Mouse (Mus musculus) spleen, adult 2 months (tissue): ENCODE measurements around the gene Rad51d. TPM values are rescaled to one million over a fixed set of nuclear protein-coding genes. Genes with fewer than 3 reads are reported as not detected.
"Not testable (repeated sequence)": the region's sequence is repeated elsewhere in the genome, so short reads cannot be mapped to it uniquely, and the experiment has no call there.

Experiments used
- DNase-seq, 2 experiments: peaks; one replicate each; pipeline versions ENCODE4 v3.0.0 to v3.0.0-alpha.2; 2012 to 2021; ENCODE audit warnings: low spot score in 2 of 2, low read depth in 1 of 2
- H3K27ac ChIP-seq: fragments of 200-500 bp; 2 replicates; pipeline ENCODE4 v1.5.1; 2012; ENCODE audit warnings: low read length, inconsistent platforms; ENCODE audit not compliant: insufficient read depth
- H3K27me3 ChIP-seq: fragments of 200-500 bp; 2 replicates; pipeline ENCODE4 v1.6.1; 2012; ENCODE audit warnings: mild to moderate bottlenecking, moderate library complexity, low read length, inconsistent platforms; ENCODE audit not compliant: control insufficient read depth, insufficient read depth
- H3K36me3 ChIP-seq: fragments of 200-500 bp; 2 replicates; pipeline ENCODE4 v1.6.1; 2012; ENCODE audit warnings: mild to moderate bottlenecking, low read length, inconsistent platforms; ENCODE audit not compliant: control insufficient read depth, insufficient read depth
- H3K4me1 ChIP-seq: fragments of 200-500 bp; 2 replicates; pipeline ENCODE4 v1.6.1; 2011; ENCODE audit warnings: inconsistent platforms; ENCODE audit not compliant: control insufficient read depth, insufficient read depth, insufficient read length
- H3K4me3 ChIP-seq: fragments of 200-500 bp; 2 replicates; pipeline ENCODE4 v1.5.1; 2011; ENCODE audit warnings: mild to moderate bottlenecking, inconsistent platforms; ENCODE audit not compliant: insufficient read depth, insufficient read length; ENCODE audit errors: extremely low read depth
- CTCF ChIP-seq: fragments of 200-500 bp; IDR thresholded peaks from 2 replicates; pipeline ENCODE4 v1.5.1; 2011; ENCODE audit warnings: mild to moderate bottlenecking, inconsistent platforms; ENCODE audit not compliant: insufficient read depth, insufficient read length, insufficient replicate concordance; ENCODE audit errors: extremely low read depth
- POLR2A ChIP-seq: fragments of 200-500 bp; IDR thresholded peaks from 2 replicates; pipeline ENCODE4 v1.6.1; 2011; ENCODE audit warnings: low read depth, low read length, inconsistent platforms
- WGBS: fragments of 180-500 bp; shearing (Covaris S2); methylation state at CpG from one replicate; pipeline ENCODE4 v1.1.7; 2018; 5-methylcytosine and 5-hydroxymethylcytosine counted together
- polyA plus RNA-seq: library from polyadenylated mRNA; depleted of rRNA; stranded (reverse); fragments of >200 nt; gene quantifications from 2 replicates; pipeline ENCODE4 v1.2.3, GENCODE M21; 2012

Rad51d gene
- polyA plus RNA-seq, 1 experiment: 10.9 TPM

DNA sequence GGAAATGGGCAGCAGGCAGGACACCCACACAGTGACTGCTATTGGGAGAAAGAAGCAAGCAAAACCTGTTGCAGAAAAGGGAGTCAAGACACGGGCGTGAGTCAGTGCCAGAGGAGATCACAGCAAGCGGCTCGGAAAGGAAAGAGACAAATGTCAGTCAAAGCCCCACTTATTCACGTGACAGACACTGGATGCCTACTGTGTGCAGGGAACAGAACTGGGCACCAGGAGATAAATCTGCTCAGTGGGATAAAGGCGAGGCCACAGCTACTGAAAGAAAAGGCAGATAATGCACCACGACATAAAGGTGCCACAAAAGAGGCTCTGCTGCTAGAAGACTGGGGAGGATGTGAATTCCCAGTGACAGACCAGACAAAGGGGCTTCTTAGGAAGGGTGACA, 52.6 kb downstream of the Rad51d start:
- TF ChIP-seq CTCF: no peak
- TF ChIP-seq POLR2A: no peak
- no peak overlapping the region for H3K27ac ChIP-seq
- 88% methylated on average over 7 of the region's 7 CpGs for WGBS
- H3K4me3 ChIP-seq: no peak overlapping the region
- DNase-seq: no peak
- no peaks in the 10 kb centered on the region for H3K27me3 ChIP-seq
- H3K36me3 ChIP-seq: no peaks in the 10 kb centered on the region; the same call in 1 of the 2 replicates
- no peaks in the 10 kb centered on the region; the same call in 1 of the 2 replicates for H3K4me1 ChIP-seq

DNA sequence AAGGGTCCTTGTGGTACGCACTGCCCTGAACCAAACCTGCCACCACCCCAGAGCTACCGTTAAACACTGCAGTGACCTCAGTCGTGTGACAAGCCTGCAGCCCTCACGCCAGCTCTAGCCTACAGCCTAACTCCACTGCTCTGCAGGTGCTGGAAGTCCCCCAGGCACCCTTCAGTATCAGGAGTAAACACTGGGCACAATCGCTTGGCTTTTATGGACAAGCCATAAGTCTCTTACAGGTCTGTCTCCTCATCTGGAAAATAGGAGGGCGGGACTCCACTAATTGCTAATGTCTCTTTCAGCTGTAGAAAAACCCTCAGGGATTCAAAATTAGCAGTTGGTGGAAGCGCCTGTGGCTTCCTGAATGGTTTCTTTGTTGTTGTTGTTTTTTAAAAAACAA, 53.2 kb downstream of the Rad51d start:
- H3K27me3 ChIP-seq: no peaks in the 10 kb centered on the region
- H3K27ac ChIP-seq: no peak overlapping the region
- H3K4me1 ChIP-seq: no peaks in the 10 kb centered on the region; the same call in 1 of the 2 replicates
- WGBS: 78% methylated on average over 7 of the region's 7 CpGs
- TF ChIP-seq POLR2A: no peak
- no peak for TF ChIP-seq CTCF
- no peak overlapping the region for H3K4me3 ChIP-seq
- no peak for DNase-seq
- H3K36me3 ChIP-seq: no peaks in the 10 kb centered on the region; the same call in 1 of the 2 replicates

DNA sequence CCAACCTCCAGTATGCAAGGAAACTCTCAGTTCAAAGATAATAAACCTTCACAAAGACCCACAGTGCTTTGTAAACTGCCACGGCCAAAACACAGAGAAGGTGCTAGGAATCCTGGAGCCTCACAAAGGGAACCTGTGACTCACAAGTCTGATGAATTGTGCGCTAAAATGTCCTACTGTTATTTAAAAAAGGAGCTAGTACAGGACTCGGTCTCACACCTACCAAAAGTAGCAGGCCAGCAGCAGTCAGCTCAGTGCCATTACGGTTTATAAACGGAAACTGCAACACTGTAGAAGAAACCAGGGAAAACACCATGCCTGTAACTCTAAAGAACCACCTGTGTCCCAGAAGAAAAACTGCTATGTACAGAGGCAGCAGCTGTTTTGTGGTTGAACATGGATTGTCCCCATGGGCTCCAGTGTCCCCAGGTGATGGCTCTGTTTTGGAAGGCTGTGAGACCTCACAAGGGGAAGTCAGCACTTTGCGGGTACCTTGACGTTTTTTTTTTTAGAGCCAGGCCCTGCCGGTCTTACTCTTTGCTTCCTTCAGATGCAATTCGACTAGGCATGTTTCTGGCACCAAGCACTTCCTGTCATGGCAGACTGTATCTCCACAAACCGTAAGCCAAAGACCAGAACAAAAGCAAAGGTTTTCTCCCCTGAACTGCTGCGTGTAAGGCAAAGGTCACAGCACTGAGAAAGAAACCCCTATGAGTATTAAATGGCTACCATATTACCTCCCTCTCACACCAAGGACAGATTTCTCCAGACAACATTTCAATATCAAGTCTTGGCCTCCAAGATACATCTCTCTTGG, 54.6 kb downstream of the Rad51d start:
- TF ChIP-seq POLR2A (no peak), CTCF (no peak)
- Histone ChIP-seq H3K4me3 (no peak overlapping the region), H3K36me3 (no peaks in the 10 kb centered on the region; the same call in 1 of the 2 replicates), H3K27me3 (no peaks in the 10 kb centered on the region), H3K27ac (no peak overlapping the region), H3K4me1 (no peaks in the 10 kb centered on the region; the same call in 1 of the 2 replicates)
- DNase-seq: no peak
- WGBS: 44% methylated on average over 11 of the region's 11 CpGs

DNA sequence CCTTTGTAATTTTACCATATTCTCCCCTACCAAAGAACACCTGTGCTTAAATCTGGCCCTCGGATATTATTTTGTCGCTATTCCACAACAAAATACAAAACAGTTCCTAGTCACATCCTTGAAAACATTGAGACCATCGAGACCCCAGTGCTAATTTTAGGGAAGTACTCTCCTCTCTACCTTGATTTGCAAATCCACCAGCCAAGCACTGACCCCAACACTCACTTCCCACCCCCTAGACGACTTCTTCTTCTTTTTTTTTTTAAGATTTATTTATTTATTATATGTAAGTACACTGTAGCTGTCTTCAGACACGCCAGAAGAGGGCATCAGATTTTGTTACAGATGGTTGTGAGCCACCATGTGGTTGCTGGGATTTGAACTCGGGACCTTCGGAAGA, 56.1 kb downstream of the Rad51d start:
- H3K4me1 ChIP-seq, H3K36me3 ChIP-seq, H3K4me3 ChIP-seq, DNase-seq, H3K27ac ChIP-seq, H3K27me3 ChIP-seq: not testable (repeated sequence)
- WGBS: 70% methylated on average over 7 of the region's 7 CpGs

DNA sequence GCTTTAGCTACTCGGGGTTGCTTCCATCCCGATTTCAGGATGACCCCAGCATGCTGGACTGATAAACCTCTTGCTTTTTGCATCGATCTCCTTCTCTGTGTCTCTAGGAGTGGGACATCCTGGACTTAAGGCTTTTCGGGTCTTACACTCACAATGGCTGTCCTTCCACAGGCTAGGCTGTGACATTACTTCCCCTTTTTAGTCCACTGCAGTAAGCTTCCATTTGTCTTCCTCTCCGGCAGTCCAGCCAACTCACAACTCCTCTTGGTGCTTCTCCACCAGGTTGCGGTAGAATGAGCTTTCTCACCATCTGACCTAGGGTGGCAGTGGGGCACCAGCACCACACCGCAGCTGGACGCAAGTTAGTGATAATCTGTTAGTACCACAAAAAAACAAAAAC, 56.5 kb downstream of the Rad51d start:
- TF ChIP-seq CTCF: no peak
- TF ChIP-seq POLR2A: no peak
- Histone ChIP-seq H3K4me3 (no peak overlapping the region), H3K27ac (no peak overlapping the region), H3K36me3 (no peaks in the 10 kb centered on the region; the same call in 1 of the 2 replicates), H3K4me1 (no peaks in the 10 kb centered on the region; the same call in 1 of the 2 replicates), H3K27me3 (no peaks in the 10 kb centered on the region)
- no peak for DNase-seq
- 77% methylated on average over 8 of the region's 8 CpGs for WGBS

DNA sequence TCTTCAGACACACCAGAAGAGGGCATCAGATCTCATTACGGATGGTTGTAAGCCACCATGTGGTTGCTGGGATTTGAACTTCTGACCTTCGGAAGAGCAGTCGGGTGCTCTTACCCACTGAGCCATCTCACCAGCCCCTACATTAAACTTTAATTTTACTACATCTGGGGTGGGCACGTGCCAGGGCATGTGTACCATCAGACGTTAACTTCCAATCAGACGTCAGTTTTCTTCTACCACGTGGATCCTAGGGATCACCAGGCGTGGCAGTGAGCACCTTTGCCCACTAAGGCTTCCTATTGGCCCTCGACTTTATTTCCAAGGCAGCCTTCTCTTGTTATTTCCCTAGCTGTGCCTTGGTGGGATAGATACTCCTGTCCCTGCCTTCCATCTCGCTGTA, 58.0 kb downstream of the Rad51d start:
- H3K36me3 ChIP-seq, DNase-seq: not testable (repeated sequence)

More for the DNA sequence above, 58.0 kb downstream of the Rad51d start:
- 90% methylated on average over 10 of the region's 10 CpGs for WGBS
- not testable (repeated sequence) for H3K27ac ChIP-seq, H3K27me3 ChIP-seq, H3K4me1 ChIP-seq, H3K4me3 ChIP-seq
